Mouse (Mus musculus) CH12.LX (cell line): Measurements from ENCODE around the gene Ugt1a6b.
"Not testable (repeated sequence)": the region's sequence is repeated elsewhere in the genome, so short reads cannot be mapped to it uniquely, and the experiment has no call there.

Experiments used
- CHD1 ChIP-seq: IDR thresholded peaks from 2 replicates; pipeline ENCODE4 v1.6.1; 2012; ENCODE audit warnings: low read depth, low read length, improper control_type of control experiment, inconsistent platforms
- CHD2 ChIP-seq: IDR thresholded peaks from 2 replicates; pipeline ENCODE4 v1.6.1; 2011; ENCODE audit warnings: low read length, improper control_type of control experiment
- CTCF ChIP-seq, 2 experiments: IDR thresholded peaks in 1 of 2; conservative IDR thresholded peaks in 1 of 2; 2 replicates each; pipeline ENCODE4 v1.5.1; 2011 to 2012; ENCODE audit warnings: low read depth in 2 of 2, low read length in 2 of 2, improper control_type of control experiment in 1 of 2, inconsistent platforms in 1 of 2, mild to moderate bottlenecking in 1 of 2, moderate library complexity in 1 of 2
- E2F4 ChIP-seq: IDR thresholded peaks from 2 replicates; pipeline ENCODE4 v1.6.1; 2011; ENCODE audit warnings: low read depth, low read length, improper control_type of control experiment; ENCODE audit not compliant: insufficient replicate concordance
- HCFC1 ChIP-seq: IDR thresholded peaks from 2 replicates; pipeline ENCODE4 v1.6.1; 2012; ENCODE audit warnings: low read depth, mild to moderate bottlenecking, inconsistent platforms, low read length, improper control_type of control experiment
- MAX ChIP-seq: IDR thresholded peaks from 2 replicates; pipeline ENCODE4 v1.6.1; 2011; ENCODE audit warnings: low read length, improper control_type of control experiment
- MXI1 ChIP-seq: IDR thresholded peaks from 2 replicates; pipeline ENCODE4 v1.6.1; 2011; ENCODE audit warnings: mild to moderate bottlenecking, low read depth, low read length, improper control_type of control experiment
- NRF1 ChIP-seq: IDR thresholded peaks from 2 replicates; pipeline ENCODE4 v1.6.1; 2014; ENCODE audit warnings: low read depth, mild to moderate bottlenecking, inconsistent platforms, low read length, improper control_type of control experiment, moderate library complexity
- POLR2A ChIP-seq: IDR thresholded peaks from 2 replicates; pipeline ENCODE4 v1.6.1; 2011; ENCODE audit warnings: low read depth, mild to moderate bottlenecking, improper control_type of control experiment, low read length
- POLR2AphosphoS2 ChIP-seq: IDR thresholded peaks from 2 replicates; pipeline ENCODE4 v1.6.1; 2011; ENCODE audit warnings: low read depth, low read length, improper control_type of control experiment
- TCF12 ChIP-seq: IDR thresholded peaks from 2 replicates; pipeline ENCODE4 v1.6.1; 2014; ENCODE audit warnings: low read depth, mild to moderate bottlenecking, inconsistent platforms, low read length, improper control_type of control experiment
- ZC3H11A ChIP-seq: IDR thresholded peaks from 2 replicates; pipeline ENCODE4 v1.6.1; 2012; ENCODE audit warnings: low read depth, mild to moderate bottlenecking, inconsistent platforms, low read length, improper control_type of control experiment
- ZKSCAN1 ChIP-seq: IDR thresholded peaks from 2 replicates; pipeline ENCODE4 v1.6.1; 2012; ENCODE audit warnings: low read depth, inconsistent platforms, low read length, improper control_type of control experiment, borderline replicate concordance

GRCm38 (mm10) chr1:88121521-88121920 lies 18.5 kb downstream of the Ugt1a6b start:
- not testable (repeated sequence) for TF ChIP-seq POLR2A, CHD1, TCF12, POLR2AphosphoS2, CHD2, ZC3H11A, MXI1, ZKSCAN1, HCFC1, E2F4, NRF1, MAX
- TF ChIP-seq CTCF (conservative IDR thresholded peaks at IDR 0.05 in 1 of 2, IDR thresholded peaks at IDR 0.05 in 1 of 2; ENCODE audit: low read depth in 2 of 2, low read length in 2 of 2): peak in 1 of 2 experiments; percentile 53; a peak in 2 of 4 replicates
